Mouse (Mus musculus): ENCODE data around the gene Slc19a2.

Slc19a2 gene

GRCm38 (mm10) chr1:164248465-164249331, at the start of gene Slc19a2:
Gene Slc19a2 (plus strand): TSS chr1:164249046.
- DNase-seq (ENCODE audit: low read depth, low spot score), result peak; percentile 99

- no peak for DNase-seq (ENCODE audit: low read depth, low spot score)
These were observed 49.3 kb upstream of the Slc19a2 start for GRCm38 (mm10) chr1:164199551-164199950.

- no peak for DNase-seq (ENCODE audit: low read depth, low spot score)
These were observed 40.4 kb upstream of the Slc19a2 start for GRCm38 (mm10) chr1:164208437-164208836.

- no peak for DNase-seq (ENCODE audit: low read depth, low spot score)
These were observed 37.9 kb upstream of the Slc19a2 start for GRCm38 (mm10) chr1:164210899-164211298.

GRCm38 (mm10) chr1:164212686-164213085, 36.2 kb upstream of the Slc19a2 start:
- no peak for DNase-seq (ENCODE audit: low read depth, low spot score)

GRCm38 (mm10) chr1:164214190-164214589, 34.7 kb upstream of the Slc19a2 start:
- DNase-seq (ENCODE audit: low read depth, low spot score), result no peak

GRCm38 (mm10) chr1:164215097-164215496, 33.7 kb upstream of the Slc19a2 start:
- DNase-seq (ENCODE audit: low read depth, low spot score), result no peak

- peak; percentile 14 for DNase-seq (ENCODE audit: low read depth, low spot score)
These were observed 33.3 kb upstream of the Slc19a2 start for GRCm38 (mm10) chr1:164215540-164215939.

GRCm38 (mm10) chr1:164217791-164218685, 30.8 kb upstream of the Slc19a2 start:
- peak; percentile 63 for DNase-seq (ENCODE audit: low read depth, low spot score)

GRCm38 (mm10) chr1:164220261-164220660, 28.6 kb upstream of the Slc19a2 start:
- no peak for DNase-seq (ENCODE audit: low read depth, low spot score)

- DNase-seq (ENCODE audit: low read depth, low spot score), result no peak
These were observed 25.8 kb upstream of the Slc19a2 start for GRCm38 (mm10) chr1:164223089-164223488.

- DNase-seq (ENCODE audit: low read depth, low spot score), result peak; percentile 19
These were observed 16.8 kb upstream of the Slc19a2 start for GRCm38 (mm10) chr1:164231937-164232570.

GRCm38 (mm10) chr1:164233447-164233846, 15.4 kb upstream of the Slc19a2 start:
- DNase-seq (ENCODE audit: low read depth, low spot score), result no peak

- no peak for DNase-seq (ENCODE audit: low read depth, low spot score)
These were observed 13.8 kb upstream of the Slc19a2 start for GRCm38 (mm10) chr1:164235078-164235477.

GRCm38 (mm10) chr1:164236078-164236477, 12.8 kb upstream of the Slc19a2 start:
- DNase-seq (ENCODE audit: low read depth, low spot score), result peak; percentile 61

- DNase-seq (ENCODE audit: low read depth, low spot score), result no peak
These were observed 7.4 kb upstream of the Slc19a2 start for GRCm38 (mm10) chr1:164241494-164241893.

- no peak for DNase-seq (ENCODE audit: low read depth, low spot score)
These were observed 6.0 kb upstream of the Slc19a2 start for GRCm38 (mm10) chr1:164242809-164243208.

- DNase-seq (ENCODE audit: low read depth, low spot score), result no peak
These were observed 1.4 kb upstream of the Slc19a2 start for GRCm38 (mm10) chr1:164247442-164247841.

- peak; percentile 13 for DNase-seq (ENCODE audit: low read depth, low spot score)
These were observed 875 bp upstream of the Slc19a2 start for GRCm38 (mm10) chr1:164247971-164248370.

- DNase-seq (ENCODE audit: low read depth, low spot score), result peak; percentile 56
These were observed 476 bp downstream of the Slc19a2 start for GRCm38 (mm10) chr1:164249332-164249711.

GRCm38 (mm10) chr1:164250391-164251150, 1.7 kb downstream of the Slc19a2 start:
- peak; percentile 41 for DNase-seq (ENCODE audit: low read depth, low spot score)

Measured in brain, adult 2 months (tissue).